Mouse (Mus musculus) intestine, postnatal 0 days (tissue): Measurements from ENCODE around the gene Dscam. TPM values are rescaled to one million over a fixed set of nuclear protein-coding genes. Genes with fewer than 3 reads are reported as not detected.

ENCODE experiments used
- ATAC-seq: fragments of 200-750 bp; cut with Nextera tagmentation; 2 replicates; pipeline ENCODE4 v1.8.0; 2017; ENCODE audit warnings: mild to moderate bottlenecking, moderate TSS enrichment, moderate library complexity
- H3K27ac ChIP-seq: fragments of 300-500 bp; sonication (generic); 2 replicates; pipeline ENCODE4 v1.5.1; 2014; ENCODE audit warnings: mild to moderate bottlenecking, low read depth, low read length, moderate library complexity
- H3K27me3 ChIP-seq: fragments of 300-500 bp; sonication (generic); replicated peaks from 2 replicates; pipeline ENCODE4 v1.6.1; 2014; ENCODE audit warnings: low read length, mixed read lengths; ENCODE audit not compliant: control insufficient read depth, insufficient read depth
- H3K36me3 ChIP-seq: fragments of 300-500 bp; sonication (generic); 2 replicates; pipeline ENCODE4 v1.6.1; 2014; ENCODE audit warnings: mild to moderate bottlenecking, moderate library complexity; ENCODE audit not compliant: control insufficient read depth, insufficient read depth
- H3K4me1 ChIP-seq: fragments of 300-500 bp; sonication (generic); replicated peaks from 2 replicates; pipeline ENCODE4 v1.6.1; 2014; ENCODE audit warnings: antibody characterized with exemption, low read length, mixed read lengths; ENCODE audit not compliant: control insufficient read depth, insufficient read depth
- H3K4me2 ChIP-seq: fragments of 300-500 bp; sonication (generic); replicated peaks from 2 replicates; pipeline ENCODE4 v1.6.1; 2014; ENCODE audit warnings: low read depth, mild to moderate bottlenecking, moderate library complexity
- H3K4me3 ChIP-seq: fragments of 300-500 bp; sonication (generic); 2 replicates; pipeline ENCODE4 v1.5.1; 2014; ENCODE audit warnings: low read depth, low read length
- H3K9ac ChIP-seq: fragments of 300-500 bp; sonication (generic); 2 replicates; pipeline ENCODE4 v1.6.1; 2014; ENCODE audit warnings: mild to moderate bottlenecking, low read depth, low read length
- H3K9me3 ChIP-seq: fragments of 300-500 bp; sonication (generic); 2 replicates; pipeline ENCODE4 v1.6.1; 2016; ENCODE audit warnings: mixed run types; ENCODE audit not compliant: control insufficient read depth
- CTCF ChIP-seq: sonication (generic); IDR thresholded peaks from 2 replicates; pipeline ENCODE4 v1.5.1; 2016; ENCODE audit warnings: low read depth, mild to moderate bottlenecking, control low read depth, antibody characterized with exemption, moderate library complexity
- WGBS: fragments of 180-500 bp; shearing (Covaris S2); extraction: QIAGEN DNeasy Blood & Tissue Kit; methylation state at CpG from one replicate; pipeline ENCODE4 v1.1.7; 2014; 5-methylcytosine and 5-hydroxymethylcytosine counted together
- polyA plus RNA-seq: library from polyadenylated mRNA; unstranded; fragments of >200 nt; fragmentation: Nextera tagmentation; extraction: Ambion mirVana; gene quantifications from 2 replicates; pipeline ENCODE4 v1.2.1, GENCODE M21; 2015

Gene Dscam
- polyA plus RNA-seq, 1 experiment from 2014 or later: 0.25 TPM

- no peak for ATAC-seq
- TF ChIP-seq CTCF: no peak
Observed at GRCm38 (mm10) chr16:97095496-97095895, 75.1 kb downstream of the Dscam start.

DNA sequence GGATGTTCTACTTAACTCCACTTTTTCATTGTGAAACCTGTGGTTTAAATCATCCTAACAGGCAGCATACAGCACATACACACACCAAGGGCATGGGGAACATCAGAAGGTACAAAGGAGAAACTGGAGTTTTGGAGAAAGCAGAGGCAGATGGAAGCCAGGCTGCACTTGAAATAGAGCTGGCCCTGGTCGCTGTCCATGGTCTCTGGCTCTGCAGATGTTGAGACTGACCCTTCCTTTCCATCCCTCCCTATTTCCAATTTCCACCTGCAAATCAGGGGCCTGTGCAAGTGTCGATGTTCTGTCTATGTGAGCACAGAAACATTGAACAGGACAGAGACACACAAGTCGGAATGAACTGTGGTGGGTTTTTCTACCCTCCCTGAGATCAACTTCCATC is 81.2 kb downstream of the Dscam start:
- Histone ChIP-seq H3K27me3 (no peaks in the 10 kb centered on the region), H3K4me3 (no peak overlapping the region), H3K27ac (no peak overlapping the region), H3K9me3 (no peaks in the 10 kb centered on the region), H3K4me1 (no peaks in the 10 kb centered on the region), H3K36me3 (no peaks in the 10 kb centered on the region), H3K9ac (no peak overlapping the region), H3K4me2 (no peak overlapping the region)
- WGBS: 44% methylated on average over 3 of the region's 3 CpGs
- no peak for ATAC-seq
- TF ChIP-seq CTCF: no peak

More at GRCm38 (mm10) chr16:97095496-97095895, 75.1 kb downstream of the Dscam start:
- Histone ChIP-seq H3K4me2 (no peak overlapping the region), H3K4me3 (no peak overlapping the region), H3K9ac (no peak overlapping the region), H3K27me3 (no peaks in the 10 kb centered on the region), H3K27ac (no peak overlapping the region), H3K4me1 (no peaks in the 10 kb centered on the region), H3K36me3 (no peaks in the 10 kb centered on the region), H3K9me3 (no peaks in the 10 kb centered on the region)
- WGBS: 83% methylated on average over 1 of the region's 1 CpGs

- WGBS: 83% methylated on average over 2 of the region's 2 CpGs
- ATAC-seq: no peak
Observed at GRCm38 (mm10) chr16:97083694-97084093, 86.9 kb downstream of the Dscam start.

GRCm38 (mm10) chr16:97075920-97076572 is 94.5 kb downstream of the Dscam start:
- no peak for ATAC-seq

More at GRCm38 (mm10) chr16:97083694-97084093, 86.9 kb downstream of the Dscam start:
- H3K27me3 ChIP-seq: no peaks in the 10 kb centered on the region
- no peaks in the 10 kb centered on the region for H3K9me3 ChIP-seq
- H3K4me1 ChIP-seq: no peaks in the 10 kb centered on the region
- H3K27ac ChIP-seq: no peak overlapping the region
- H3K4me2 ChIP-seq: no peak overlapping the region
- no peak overlapping the region for H3K4me3 ChIP-seq
- no peak for TF ChIP-seq CTCF
- no peak overlapping the region for H3K9ac ChIP-seq
- no peaks in the 10 kb centered on the region for H3K36me3 ChIP-seq

GRCm38 (mm10) chr16:97075137-97075902 is 95.2 kb downstream of the Dscam start:
- H3K4me3 ChIP-seq: no peak overlapping the region
- TF ChIP-seq CTCF: no peak
- H3K36me3 ChIP-seq: no peaks in the 10 kb centered on the region
- H3K9me3 ChIP-seq: no peaks in the 10 kb centered on the region
- no peaks in the 10 kb centered on the region for H3K4me1 ChIP-seq
- no peak overlapping the region for H3K9ac ChIP-seq
- ATAC-seq: no peak
- H3K4me2 ChIP-seq: no peak overlapping the region
- H3K27me3 ChIP-seq: no peaks in the 10 kb centered on the region
- 75% methylated on average over 6 of the region's 6 CpGs for WGBS
- no peak overlapping the region for H3K27ac ChIP-seq

More at GRCm38 (mm10) chr16:97075920-97076572, 94.5 kb downstream of the Dscam start:
- H3K4me1 ChIP-seq: no peaks in the 10 kb centered on the region
- no peaks in the 10 kb centered on the region for H3K27me3 ChIP-seq
- H3K27ac ChIP-seq: no peak overlapping the region
- no peak overlapping the region for H3K9ac ChIP-seq
- WGBS: 80% methylated on average over 4 of the region's 4 CpGs
- H3K36me3 ChIP-seq: no peaks in the 10 kb centered on the region
- TF ChIP-seq CTCF: no peak
- no peak overlapping the region for H3K4me2 ChIP-seq
- H3K9me3 ChIP-seq: no peaks in the 10 kb centered on the region
- no peak overlapping the region for H3K4me3 ChIP-seq

- 92% methylated on average over 1 of the region's 1 CpGs for WGBS
- no peaks in the 10 kb centered on the region for H3K27me3 ChIP-seq
- H3K4me1 ChIP-seq: no peaks in the 10 kb centered on the region
- no peak for TF ChIP-seq CTCF
- H3K9ac ChIP-seq: no peak overlapping the region
- H3K4me3 ChIP-seq: no peak overlapping the region
- no peaks in the 10 kb centered on the region for H3K36me3 ChIP-seq
- no peak for ATAC-seq
- H3K9me3 ChIP-seq: no peaks in the 10 kb centered on the region
- H3K27ac ChIP-seq: no peak overlapping the region
- no peak overlapping the region for H3K4me2 ChIP-seq
Observed at GRCm38 (mm10) chr16:97073847-97074246, 96.7 kb downstream of the Dscam start.
